Mouse (Mus musculus) NIH3T3 (cell line): Measurements from ENCODE around the gene Rab13.
"Not testable (repeated sequence)": the region's sequence is repeated elsewhere in the genome, so short reads cannot be mapped to it uniquely, and the experiment has no call there.

Experiments used
- DNase-seq: peaks from one replicate; pipeline ENCODE4 v3.0.0-alpha.2; 2012; ENCODE audit warnings: low read depth

Gene Rab13

GRCm38 (mm10) chr3:90231075-90231474 lies 17.6 kb downstream of the Rab13 start:
- no peak for DNase-seq

DNA sequence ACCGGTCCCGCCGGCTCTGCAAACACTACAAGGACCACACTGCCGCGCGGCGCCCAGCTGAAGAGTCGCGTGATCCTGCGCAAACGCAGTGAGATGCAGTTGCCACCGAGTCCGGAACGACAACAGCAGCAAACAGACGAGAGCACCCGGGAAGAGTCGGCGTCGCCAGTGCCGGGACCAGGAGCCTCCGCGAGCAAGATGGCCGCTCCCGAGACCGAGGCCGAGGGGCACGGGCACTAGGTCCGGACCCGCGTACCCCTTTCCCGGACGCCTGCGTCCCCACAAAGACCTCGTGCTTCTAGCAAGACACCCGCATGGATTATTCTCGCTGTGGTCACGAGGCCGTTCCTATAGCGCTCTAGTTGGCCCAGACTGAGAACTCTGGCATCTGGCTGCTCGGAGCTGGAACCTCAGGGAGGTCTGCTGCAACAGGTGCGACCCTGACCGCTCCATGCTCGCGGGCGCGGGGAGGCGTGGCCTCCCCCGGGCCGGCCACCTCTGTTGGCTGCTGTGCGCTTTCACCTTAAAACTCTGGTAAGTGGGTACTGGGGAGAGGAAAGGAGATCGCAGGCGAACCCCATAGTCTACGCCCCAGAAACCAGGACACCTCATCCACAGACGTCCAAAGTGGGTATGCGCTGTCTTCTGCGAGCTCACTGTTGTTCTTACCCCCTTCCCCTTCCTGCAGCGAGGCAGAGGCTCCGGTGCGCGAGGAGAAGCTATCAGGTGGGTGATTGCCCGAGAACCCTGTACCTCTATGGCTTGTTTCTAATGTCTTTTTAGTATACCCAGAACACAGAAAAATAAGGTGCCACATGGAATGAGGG lies 18.2 kb downstream of the Rab13 start, which contains the start of gene Jtb:
Gene Jtb, plus strand, starts transcription at position 91 of the 827 bp plus-strand sequence.
- DNase-seq, result peak; percentile 95

GRCm38 (mm10) chr3:90241251-90241650 lies 27.8 kb downstream of the Rab13 start:
- no peak for DNase-seq

GRCm38 (mm10) chr3:90241669-90242358 lies 28.3 kb downstream of the Rab13 start:
- no peak for DNase-seq

GRCm38 (mm10) chr3:90242984-90243775 lies 29.7 kb downstream of the Rab13 start, which contains the start of gene Creb3l4:
Creb3l4 (minus strand) TSS chr3:90243512.
- DNase-seq, result peak; percentile 48

GRCm38 (mm10) chr3:90245406-90245805 lies 31.9 kb downstream of the Rab13 start:
- DNase-seq, result no peak

DNA sequence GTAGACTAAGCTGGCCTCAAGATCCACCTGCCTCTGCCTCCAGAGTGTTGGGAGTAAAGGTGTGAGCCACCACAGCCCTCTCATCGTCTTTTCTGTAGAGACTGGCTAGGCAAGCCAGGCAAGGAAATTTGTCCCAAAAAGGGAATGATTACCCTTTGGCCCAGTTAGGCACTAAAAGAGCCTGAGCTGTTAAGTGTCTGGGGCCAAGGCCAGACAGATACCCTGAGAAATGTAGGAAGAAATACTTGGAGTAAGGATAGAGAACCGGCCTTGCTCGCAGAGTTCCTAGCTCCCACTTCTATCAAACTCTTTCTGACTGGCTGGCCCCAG lies 34.1 kb downstream of the Rab13 start:
- DNase-seq, result no peak

DNA sequence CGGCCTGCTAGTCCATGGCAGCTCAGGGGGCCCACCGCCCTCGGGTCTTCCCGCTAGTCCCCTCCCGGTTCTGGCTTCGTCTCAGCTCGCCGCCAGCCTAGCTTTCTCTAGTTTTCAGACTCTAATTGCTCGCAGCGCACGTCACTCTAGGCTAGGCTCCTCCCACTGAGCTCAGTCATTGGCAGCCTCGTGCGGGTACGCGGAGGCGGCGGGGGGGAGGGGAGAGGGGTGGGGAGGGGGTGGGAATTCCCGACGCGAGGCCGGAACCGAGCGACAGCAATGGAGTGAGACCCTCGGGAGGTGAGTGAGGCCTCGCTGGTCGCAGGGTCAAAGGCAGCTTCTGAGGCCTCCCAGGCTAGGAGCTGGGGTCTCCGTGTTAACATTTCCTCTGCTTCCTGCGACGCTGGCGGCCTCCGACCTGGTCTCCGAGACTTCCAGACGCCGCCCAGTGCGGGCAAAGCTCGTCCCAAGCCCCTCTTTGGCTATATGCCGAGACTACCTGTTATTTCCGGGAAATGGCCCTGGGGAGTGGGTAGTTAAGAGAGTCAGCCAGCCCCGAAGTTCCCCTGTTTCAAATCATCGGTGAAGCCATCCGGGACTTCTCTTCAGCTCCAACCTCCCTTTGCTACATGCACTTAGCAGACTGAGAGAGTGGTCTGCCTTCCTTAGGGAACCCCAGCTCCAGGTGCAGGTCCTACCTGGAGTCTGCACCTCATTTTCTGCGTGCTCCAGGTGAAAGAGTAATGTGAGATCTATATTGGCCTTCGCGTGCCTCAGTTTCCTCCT lies 34.7 kb downstream of the Rab13 start, which contains the start of gene Slc39a1:
Gene Slc39a1, plus strand, starts transcription at position 213 of the 786 bp plus-strand sequence.
- DNase-seq, result peak; percentile 98

DNA sequence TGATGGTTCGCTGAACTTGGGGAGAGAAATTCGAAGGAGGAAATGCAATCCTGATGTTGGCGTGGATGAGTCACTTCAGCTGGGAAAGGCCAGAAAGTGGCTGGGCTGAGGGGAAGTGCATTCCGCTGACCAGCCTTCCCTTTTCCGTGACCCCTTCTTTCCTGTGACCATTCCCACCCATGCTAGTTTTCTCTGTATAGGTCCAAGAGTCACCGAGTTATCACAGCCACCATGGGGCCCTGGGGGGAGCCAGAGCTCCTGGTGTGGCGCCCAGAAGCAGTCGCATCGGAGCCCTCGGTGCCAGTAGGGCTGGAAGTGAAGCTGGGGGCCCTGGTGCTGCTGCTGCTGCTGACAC lies 35.2 kb downstream of the Rab13 start:
- DNase-seq, result peak; percentile 81

GRCm38 (mm10) chr3:90250791-90251190 lies 37.3 kb downstream of the Rab13 start:
- peak; percentile 40 for DNase-seq

- DNase-seq, result not testable (repeated sequence)
Measured at GRCm38 (mm10) chr3:90251731-90252226, 38.3 kb downstream of the Rab13 start.

GRCm38 (mm10) chr3:90252659-90253058 lies 39.2 kb downstream of the Rab13 start:
- not testable (repeated sequence) for DNase-seq

- not testable (repeated sequence) for DNase-seq
Measured at GRCm38 (mm10) chr3:90253174-90253573, 39.7 kb downstream of the Rab13 start.

GRCm38 (mm10) chr3:90253653-90254418 lies 40.3 kb downstream of the Rab13 start, which contains the start of gene Crtc2:
Crtc2 (plus strand) TSS chr3:90254163.
- DNase-seq, result peak; percentile 97

GRCm38 (mm10) chr3:90254419-90255193 lies 41.1 kb downstream of the Rab13 start:
- no peak for DNase-seq

DNA sequence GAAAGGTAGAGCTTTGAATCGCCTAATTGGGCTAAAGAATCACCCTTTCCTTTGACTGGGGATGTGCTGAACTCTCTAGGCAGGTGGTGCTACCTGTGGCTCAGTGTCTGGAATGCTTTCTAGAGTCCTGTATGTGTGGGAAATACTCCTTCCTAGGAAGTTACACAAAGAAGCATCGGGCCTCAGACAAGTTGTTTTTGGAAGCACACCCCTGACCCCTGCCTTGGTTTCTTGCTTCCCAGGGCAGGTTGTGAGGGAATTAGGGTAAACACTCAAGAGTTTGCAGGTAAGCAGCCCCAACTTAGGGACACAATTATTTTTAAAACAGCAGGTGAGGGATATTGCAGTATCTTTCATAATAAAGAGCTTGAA lies 41.7 kb downstream of the Rab13 start:
- DNase-seq, result no peak

GRCm38 (mm10) chr3:90255784-90256353 lies 42.4 kb downstream of the Rab13 start:
- no peak for DNase-seq

DNA sequence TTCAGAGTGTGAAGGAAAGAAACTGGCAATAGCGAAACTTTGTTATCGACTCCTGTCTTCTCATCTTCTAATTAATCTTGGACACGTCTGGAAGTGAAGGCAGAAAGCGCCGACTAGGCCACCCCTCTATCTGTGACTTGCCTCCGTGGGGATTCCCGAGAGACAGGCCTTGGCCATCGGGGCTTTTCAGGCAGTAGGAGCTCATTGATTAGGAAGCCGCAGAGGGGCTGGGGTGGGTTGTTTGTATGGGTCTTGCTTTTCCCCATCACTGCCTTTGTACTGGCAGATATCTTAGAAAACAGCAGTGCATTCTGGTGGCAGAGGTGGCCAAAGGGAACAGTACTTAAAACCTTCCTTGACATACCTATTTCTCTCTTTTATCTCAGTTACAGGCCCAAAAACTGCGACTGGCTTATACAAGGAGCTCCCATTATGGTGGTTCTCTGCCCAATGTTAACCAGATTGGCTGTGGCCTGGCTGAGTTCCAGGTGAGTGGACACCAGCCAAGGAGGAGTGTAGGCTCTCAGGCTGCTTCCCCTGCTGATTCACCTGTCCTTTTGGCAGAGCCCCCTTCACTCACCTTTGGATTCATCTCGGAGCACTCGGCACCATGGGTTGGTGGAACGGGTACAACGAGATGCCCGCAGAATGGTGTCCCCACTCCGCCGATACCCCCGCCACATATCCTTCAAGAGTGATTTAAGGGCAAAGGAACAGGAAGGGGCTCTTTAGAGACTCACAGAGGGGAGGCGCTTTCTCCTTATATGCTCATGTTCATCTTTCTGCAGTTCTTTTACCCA lies 43.4 kb downstream of the Rab13 start:
- no peak for DNase-seq

DNA sequence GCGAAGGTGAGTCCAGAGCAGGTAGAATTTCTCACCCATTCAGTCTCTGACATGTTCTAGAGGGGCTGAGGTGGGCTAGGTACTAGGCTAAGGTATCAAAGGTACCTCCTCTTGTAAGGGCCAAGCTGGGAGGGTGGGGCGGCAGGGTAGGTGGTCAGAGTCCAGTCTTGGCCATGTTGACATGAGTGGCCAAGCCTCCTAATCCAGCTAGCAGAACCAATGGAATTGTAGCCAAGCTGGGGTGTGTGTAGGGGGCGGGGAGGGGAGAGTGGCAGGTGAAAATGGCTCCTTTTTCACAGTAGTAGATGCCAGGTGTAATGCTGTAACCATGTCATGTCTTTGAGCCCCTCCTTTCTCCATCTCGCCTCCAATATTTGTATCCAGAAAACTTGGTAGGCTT lies 45.0 kb downstream of the Rab13 start:
- DNase-seq, result no peak
